Comparison of ENCODE assay signal across 1 mouse cellular context in genomic region chr1:193002307-193002706, GRCm38 (mm10).
TF ChIP-seq lines count a peak whose summit lies in the region.

No protein-coding gene starts in this region.

TF ChIP-seq in MEL, 35 proteins besides CTCF, POLR2A, EP300 and RAD21 (continued from another document):
- no peak for TF ChIP-seq UBTF (IDR thresholded peaks at IDR 0.05; ENCODE audit: borderline replicate concordance, insufficient read depth, low read depth, low read length)
- TF ChIP-seq MAFK (IDR thresholded peaks at IDR 0.05; ENCODE audit: borderline replicate concordance, low read depth, low read length), result no peak
- no peak for TF ChIP-seq RCOR1 (IDR thresholded peaks at IDR 0.05; ENCODE audit: low read depth, low read length)
